Mouse (Mus musculus) spleen, adult 2 months (tissue): ENCODE data around the gene Tarbp2.

Experiments used
- CTCF ChIP-seq: fragments of 200-500 bp; IDR thresholded peaks from 2 replicates; pipeline ENCODE4 v1.5.1; 2011; ENCODE audit warnings: mild to moderate bottlenecking, inconsistent platforms; ENCODE audit not compliant: insufficient read depth, insufficient read length, insufficient replicate concordance; ENCODE audit errors: extremely low read depth
- POLR2A ChIP-seq: fragments of 200-500 bp; IDR thresholded peaks from 2 replicates; pipeline ENCODE4 v1.6.1; 2011; ENCODE audit warnings: low read depth, low read length, inconsistent platforms

DNA sequence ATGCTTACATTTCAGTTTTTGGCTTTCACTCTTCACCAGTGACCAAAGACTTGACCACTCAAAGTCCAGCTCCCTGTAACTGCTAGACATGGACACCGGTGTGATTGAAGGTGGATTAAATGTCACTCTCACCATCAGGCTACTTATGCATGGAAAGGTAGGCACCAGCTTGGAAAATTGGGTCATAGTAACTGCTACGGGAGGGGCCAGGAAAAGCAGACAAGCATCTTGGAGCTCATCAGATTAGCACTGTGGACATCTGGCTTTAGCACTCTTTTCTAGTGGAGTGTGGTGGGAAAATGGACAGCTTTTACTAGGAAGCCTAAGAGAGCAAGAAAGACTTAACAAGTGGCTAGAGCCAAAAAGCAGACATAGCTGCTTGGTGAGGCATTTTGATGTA is 44.7 kb upstream of the Tarbp2 start:
- TF ChIP-seq CTCF: no peak
- no peak for TF ChIP-seq POLR2A
